Mouse (Mus musculus): Measurements from ENCODE around the gene Nlgn2. TPM values are rescaled to one million over a fixed set of nuclear protein-coding genes. Genes with fewer than 3 reads are reported as not detected.

The Nlgn2 gene
- polyA plus RNA-seq, 1 experiment = 2.4 TPM

DNA sequence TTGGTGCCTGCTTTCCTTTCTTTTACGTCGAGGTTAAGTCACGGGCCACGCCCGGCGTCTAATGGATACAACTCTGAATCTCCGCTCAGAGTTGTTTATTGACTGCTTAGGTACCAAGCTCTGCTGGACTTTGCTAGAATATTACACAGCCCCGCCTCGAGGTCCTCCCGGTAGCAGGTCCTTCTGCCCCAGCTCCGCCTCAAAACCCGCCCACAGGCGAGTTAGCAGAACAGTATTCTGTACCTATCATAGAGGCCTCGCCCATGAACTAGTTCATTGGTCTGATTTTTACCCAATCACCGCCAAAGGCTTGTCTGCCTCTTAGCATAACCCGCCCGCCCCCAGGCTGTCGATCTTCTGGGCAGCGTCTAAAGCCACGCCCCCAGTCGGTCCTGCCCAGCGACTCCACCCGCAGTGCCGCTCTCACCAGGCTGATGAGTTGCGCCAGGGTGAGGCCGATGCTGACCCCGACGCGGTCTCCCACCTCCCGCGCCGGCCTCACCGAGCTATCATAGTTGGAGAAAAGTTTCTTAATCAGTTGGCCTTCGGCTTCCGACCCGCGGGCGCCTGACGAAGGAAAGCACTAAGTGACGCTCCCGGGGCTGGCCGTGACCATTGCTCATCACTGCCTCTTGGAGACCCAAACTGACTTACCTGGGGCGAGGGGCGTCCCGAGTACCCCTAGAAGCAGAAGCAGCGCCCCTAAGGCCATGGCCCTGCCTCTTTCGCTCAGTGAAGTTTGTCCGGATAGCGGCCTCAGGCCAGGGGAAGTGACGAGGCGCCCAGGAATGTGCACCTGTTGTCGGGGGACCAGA lies 42.2 kb downstream of the Nlgn2 start, which contains the start of gene Chrnb1:
TSS of gene Chrnb1 (minus strand) at position 776 of the 815 bp plus-strand sequence.
- Histone ChIP-seq H3K27ac (ENCODE audit: control insufficient read depth, insufficient read depth, low read depth, low read length) (peak within 1 kb of the TSS; percentile 49; the same call in 1 of the 2 replicates), H3K36me3 (ENCODE audit: control insufficient read depth, insufficient read depth, low read length) (no peaks in the 10 kb centered on the region), H3K4me3 (ENCODE audit: control insufficient read depth, low read depth, low read length) (peak within 1 kb of the TSS; percentile 84), H3K4me1 (ENCODE audit: control insufficient read depth, insufficient read depth, low read length) (peaks cover 8% of the 10 kb centered on the region), H3K27me3 (ENCODE audit: control insufficient read depth, insufficient read depth, low read length) (no peaks in the 10 kb centered on the region)
- TF ChIP-seq POLR2A (IDR thresholded peaks at IDR 0.05; ENCODE audit: control insufficient read depth, low read depth, low read length) = peak; percentile 37
- TF ChIP-seq CTCF (IDR thresholded peaks at IDR 0.05; ENCODE audit: control insufficient read depth, insufficient read depth, insufficient replicate concordance, low read depth, low read length) = no peak

- no peak overlapping the region for H3K4me3 ChIP-seq (ENCODE audit: control insufficient read depth, low read depth, low read length)
- no peak overlapping the region for H3K27ac ChIP-seq (ENCODE audit: control insufficient read depth, insufficient read depth, low read depth, low read length)
- H3K36me3 ChIP-seq (ENCODE audit: control insufficient read depth, insufficient read depth, low read length) = no peaks in the 10 kb centered on the region
- H3K4me1 ChIP-seq (ENCODE audit: control insufficient read depth, insufficient read depth, low read length) = peaks cover 3% of the 10 kb centered on the region
- TF ChIP-seq POLR2A (IDR thresholded peaks at IDR 0.05; ENCODE audit: control insufficient read depth, low read depth, low read length) = no peak
- TF ChIP-seq CTCF (IDR thresholded peaks at IDR 0.05; ENCODE audit: control insufficient read depth, insufficient read depth, insufficient replicate concordance, low read depth, low read length) = no peak
- no peaks in the 10 kb centered on the region for H3K27me3 ChIP-seq (ENCODE audit: control insufficient read depth, insufficient read depth, low read length)
Observed at GRCm38 (mm10) chr11:69793429-69793828, 44.2 kb downstream of the Nlgn2 start.

DNA sequence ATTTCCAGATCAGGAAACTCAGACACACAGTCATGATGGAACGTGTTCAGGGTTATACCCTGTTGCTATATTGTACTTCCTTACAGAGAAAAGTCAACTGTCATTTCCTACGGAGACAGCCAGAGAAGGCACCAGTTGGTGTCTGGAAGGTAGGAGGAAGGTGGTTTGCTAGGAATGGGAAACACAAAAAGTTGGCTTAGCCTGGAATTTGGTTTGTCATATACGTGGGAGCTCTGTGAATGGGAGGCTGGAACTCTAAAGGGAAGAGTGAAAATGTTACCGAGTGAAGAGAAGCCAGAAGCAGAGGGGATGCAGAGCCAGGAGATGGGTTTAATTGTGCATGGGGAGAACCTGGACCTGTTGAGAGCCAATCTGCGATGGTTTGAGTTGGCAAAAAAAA lies 46.2 kb downstream of the Nlgn2 start:
- H3K36me3 ChIP-seq (ENCODE audit: control insufficient read depth, insufficient read depth, low read length) = no peaks in the 10 kb centered on the region
- TF ChIP-seq CTCF (IDR thresholded peaks at IDR 0.05; ENCODE audit: control insufficient read depth, insufficient read depth, insufficient replicate concordance, low read depth, low read length) (no peak), POLR2A (IDR thresholded peaks at IDR 0.05; ENCODE audit: control insufficient read depth, low read depth, low read length) (no peak)
- H3K4me1 ChIP-seq (ENCODE audit: control insufficient read depth, insufficient read depth, low read length) = peaks cover 3% of the 10 kb centered on the region
- no peaks in the 10 kb centered on the region for H3K27me3 ChIP-seq (ENCODE audit: control insufficient read depth, insufficient read depth, low read length)
- no peak overlapping the region for H3K27ac ChIP-seq (ENCODE audit: control insufficient read depth, insufficient read depth, low read depth, low read length)
- H3K4me3 ChIP-seq (ENCODE audit: control insufficient read depth, low read depth, low read length) = no peak overlapping the region

- no peaks in the 10 kb centered on the region for H3K36me3 ChIP-seq (ENCODE audit: control insufficient read depth, insufficient read depth, low read length)
- TF ChIP-seq POLR2A (IDR thresholded peaks at IDR 0.05; ENCODE audit: control insufficient read depth, low read depth, low read length) = no peak
- no peak for TF ChIP-seq CTCF (IDR thresholded peaks at IDR 0.05; ENCODE audit: control insufficient read depth, insufficient read depth, insufficient replicate concordance, low read depth, low read length)
Observed at GRCm38 (mm10) chr11:69789431-69789830, 48.2 kb downstream of the Nlgn2 start.

DNA sequence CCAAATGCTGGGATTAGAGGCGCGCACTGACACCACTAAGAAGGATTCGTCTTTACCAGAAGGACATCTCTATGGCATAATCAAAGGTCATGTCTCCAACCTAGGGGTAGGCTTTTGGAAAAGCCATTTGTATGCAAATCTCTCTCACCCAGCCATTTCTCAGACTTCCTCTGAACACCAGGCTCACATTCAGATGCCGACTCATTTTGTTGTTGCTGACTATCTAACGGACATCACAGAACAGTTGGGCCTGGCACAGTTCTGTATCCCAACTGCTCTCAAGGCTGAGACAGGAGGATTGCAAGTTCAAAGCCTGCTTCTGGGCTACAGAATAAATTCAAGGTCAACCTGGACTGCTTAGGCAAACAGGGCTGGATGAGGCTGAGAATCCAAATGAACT lies 50.3 kb downstream of the Nlgn2 start:
- Histone ChIP-seq H3K36me3 (ENCODE audit: control insufficient read depth, insufficient read depth, low read length) (no peaks in the 10 kb centered on the region), H3K4me3 (ENCODE audit: control insufficient read depth, low read depth, low read length) (no peak overlapping the region), H3K4me1 (ENCODE audit: control insufficient read depth, insufficient read depth, low read length) (no peaks in the 10 kb centered on the region; the same call in 1 of the 2 replicates), H3K27me3 (ENCODE audit: control insufficient read depth, insufficient read depth, low read length) (no peaks in the 10 kb centered on the region), H3K27ac (ENCODE audit: control insufficient read depth, insufficient read depth, low read depth, low read length) (no peak overlapping the region)
- no peak for TF ChIP-seq POLR2A (IDR thresholded peaks at IDR 0.05; ENCODE audit: control insufficient read depth, low read depth, low read length)
- TF ChIP-seq CTCF (IDR thresholded peaks at IDR 0.05; ENCODE audit: control insufficient read depth, insufficient read depth, insufficient replicate concordance, low read depth, low read length) = no peak

More at GRCm38 (mm10) chr11:69789431-69789830, 48.2 kb downstream of the Nlgn2 start:
- Histone ChIP-seq H3K27me3 (ENCODE audit: control insufficient read depth, insufficient read depth, low read length) (no peaks in the 10 kb centered on the region), H3K4me1 (ENCODE audit: control insufficient read depth, insufficient read depth, low read length) (no peaks in the 10 kb centered on the region; the same call in 1 of the 2 replicates), H3K4me3 (ENCODE audit: control insufficient read depth, low read depth, low read length) (no peak overlapping the region), H3K27ac (ENCODE audit: control insufficient read depth, insufficient read depth, low read depth, low read length) (no peak overlapping the region)

DNA sequence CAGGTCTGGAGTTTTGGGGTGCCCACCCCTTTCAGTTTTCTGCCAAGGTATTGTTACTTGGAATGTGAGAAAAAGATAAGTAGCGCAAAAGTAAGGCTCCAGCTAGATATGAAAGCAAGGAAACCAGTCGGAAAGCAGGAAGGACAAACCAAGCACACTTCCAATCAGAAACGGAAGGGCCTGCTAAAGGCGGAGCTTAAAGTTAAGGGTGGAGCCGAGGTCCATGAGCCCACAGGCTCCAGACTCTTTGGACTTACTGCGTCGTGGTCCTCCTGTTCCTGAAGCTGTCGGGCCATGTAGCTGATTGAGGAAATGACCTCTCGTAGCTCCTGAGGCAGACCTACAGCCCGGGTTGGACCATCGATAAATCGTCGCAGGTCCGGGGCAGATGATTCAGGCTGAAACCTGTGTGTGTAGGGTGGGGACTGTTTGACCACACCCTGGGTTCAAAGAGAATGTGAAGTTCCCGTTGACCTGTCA lies 52.8 kb downstream of the Nlgn2 start:
- Histone ChIP-seq H3K4me1 (ENCODE audit: control insufficient read depth, insufficient read depth, low read length) (no peaks in the 10 kb centered on the region; the same call in 1 of the 2 replicates), H3K4me3 (ENCODE audit: control insufficient read depth, low read depth, low read length) (peak overlapping the region; percentile 12), H3K27ac (ENCODE audit: control insufficient read depth, insufficient read depth, low read depth, low read length) (no peak overlapping the region), H3K36me3 (ENCODE audit: control insufficient read depth, insufficient read depth, low read length) (no peaks in the 10 kb centered on the region), H3K27me3 (ENCODE audit: control insufficient read depth, insufficient read depth, low read length) (no peaks in the 10 kb centered on the region)
- TF ChIP-seq CTCF (IDR thresholded peaks at IDR 0.05; ENCODE audit: control insufficient read depth, insufficient read depth, insufficient replicate concordance, low read depth, low read length) (no peak), POLR2A (IDR thresholded peaks at IDR 0.05; ENCODE audit: control insufficient read depth, low read depth, low read length) (no peak)

- H3K36me3 ChIP-seq (ENCODE audit: control insufficient read depth, insufficient read depth, low read length) = no peaks in the 10 kb centered on the region
- no peak overlapping the region for H3K27ac ChIP-seq (ENCODE audit: control insufficient read depth, insufficient read depth, low read depth, low read length)
- no peaks in the 10 kb centered on the region for H3K27me3 ChIP-seq (ENCODE audit: control insufficient read depth, insufficient read depth, low read length)
- no peak overlapping the region for H3K4me3 ChIP-seq (ENCODE audit: control insufficient read depth, low read depth, low read length)
- H3K4me1 ChIP-seq (ENCODE audit: control insufficient read depth, insufficient read depth, low read length) = peaks cover 11% of the 10 kb centered on the region
- no peak for TF ChIP-seq CTCF (IDR thresholded peaks at IDR 0.05; ENCODE audit: control insufficient read depth, insufficient read depth, insufficient replicate concordance, low read depth, low read length)
- TF ChIP-seq POLR2A (IDR thresholded peaks at IDR 0.05; ENCODE audit: control insufficient read depth, low read depth, low read length) = no peak
Observed at GRCm38 (mm10) chr11:69781828-69782227, 55.8 kb downstream of the Nlgn2 start.
